Mouse (Mus musculus) liver, adult (tissue): Measurements from ENCODE around the gene Ndufs1.

Experiments
- GATA4 ChIP-seq: IDR thresholded peaks from 2 replicates; pipeline ENCODE4 v1.6.1; 2014; ENCODE audit warnings: mild to moderate bottlenecking, low read length; ENCODE audit not compliant: insufficient replicate concordance

Ndufs1 gene

GRCm38 (mm10) chr1:63176604-63177421 is at the start of gene Ndufs1, which contains the start of gene Eef1b2:
Gene Ndufs1 (minus strand): TSS chr1:63176833.
Gene Eef1b2 (plus strand): TSS chr1:63176825.
- TF ChIP-seq GATA4 = no peak

GRCm38 (mm10) chr1:63225890-63226289 is 49.3 kb upstream of the Ndufs1 start:
- TF ChIP-seq GATA4 = no peak

GRCm38 (mm10) chr1:63225009-63225408 is 48.4 kb upstream of the Ndufs1 start:
- no peak for TF ChIP-seq GATA4

GRCm38 (mm10) chr1:63219277-63219676 is 42.6 kb upstream of the Ndufs1 start:
- no peak for TF ChIP-seq GATA4

DNA sequence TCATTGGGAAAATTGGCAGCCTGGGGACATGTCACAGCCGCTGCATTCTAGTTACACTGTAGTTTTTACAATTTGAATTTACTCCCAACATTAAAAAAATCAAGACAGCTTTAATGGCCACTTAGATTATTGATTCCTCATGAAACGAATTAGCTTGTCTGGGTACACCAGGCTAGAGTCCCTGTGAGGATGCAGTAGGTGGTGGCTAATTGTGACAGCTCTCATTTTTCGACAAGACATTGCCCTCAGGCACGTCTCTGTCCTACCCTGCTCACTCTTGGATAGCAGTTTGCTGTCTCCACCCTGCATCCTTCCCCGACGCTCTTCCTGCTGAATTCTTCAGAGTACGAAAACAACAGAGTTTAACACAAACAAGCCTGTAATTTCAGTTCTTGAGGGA is 38.0 kb upstream of the Ndufs1 start:
- no peak for TF ChIP-seq GATA4

- no peak for TF ChIP-seq GATA4
Observed at GRCm38 (mm10) chr1:63214271-63214558, 37.6 kb upstream of the Ndufs1 start, which contains the start of gene Gpr1. Gene Gpr1 (minus strand): TSS chr1:63214543.

GRCm38 (mm10) chr1:63213478-63214270 is 37.0 kb upstream of the Ndufs1 start:
- TF ChIP-seq GATA4 = no peak

GRCm38 (mm10) chr1:63209861-63210529 is 33.4 kb upstream of the Ndufs1 start:
- TF ChIP-seq GATA4 = no peak

- no peak for TF ChIP-seq GATA4
Observed at GRCm38 (mm10) chr1:63207607-63208006, 31.0 kb upstream of the Ndufs1 start.

DNA sequence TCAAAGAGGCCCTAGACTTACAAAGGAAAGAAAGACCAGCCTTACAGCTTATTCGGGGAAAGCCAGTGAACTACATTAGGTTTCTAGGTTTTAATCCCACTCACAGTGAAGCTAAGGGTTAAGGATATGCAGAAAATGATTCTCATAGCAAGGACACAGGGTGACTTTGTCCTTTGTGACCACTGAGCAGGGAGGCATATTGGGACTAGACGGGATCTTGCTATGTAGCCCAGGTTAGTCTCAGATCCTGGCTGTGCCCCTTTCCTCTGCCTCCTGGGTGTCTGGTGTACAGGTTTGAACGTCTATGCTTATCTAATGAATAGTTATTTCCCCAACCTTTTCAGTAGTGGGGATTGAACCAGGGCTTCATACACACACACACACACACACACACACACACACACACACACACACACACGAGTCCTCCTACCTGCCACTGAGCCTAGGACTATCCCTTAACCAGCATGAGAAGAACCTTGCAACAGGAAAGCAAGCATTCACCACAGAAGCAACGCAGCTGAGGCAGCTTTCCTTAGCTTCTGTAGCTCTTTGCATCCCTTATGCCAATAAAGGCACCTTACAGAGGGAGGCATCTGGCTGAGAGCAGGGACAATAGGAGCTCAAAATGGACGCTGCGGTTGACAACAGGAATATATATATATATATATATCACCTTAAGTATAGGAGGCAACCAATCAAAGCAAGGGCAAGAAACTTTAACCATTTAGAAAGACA is 28.2 kb upstream of the Ndufs1 start:
- no peak for TF ChIP-seq GATA4

GRCm38 (mm10) chr1:63203950-63204659 is 27.5 kb upstream of the Ndufs1 start:
- TF ChIP-seq GATA4 = no peak

DNA sequence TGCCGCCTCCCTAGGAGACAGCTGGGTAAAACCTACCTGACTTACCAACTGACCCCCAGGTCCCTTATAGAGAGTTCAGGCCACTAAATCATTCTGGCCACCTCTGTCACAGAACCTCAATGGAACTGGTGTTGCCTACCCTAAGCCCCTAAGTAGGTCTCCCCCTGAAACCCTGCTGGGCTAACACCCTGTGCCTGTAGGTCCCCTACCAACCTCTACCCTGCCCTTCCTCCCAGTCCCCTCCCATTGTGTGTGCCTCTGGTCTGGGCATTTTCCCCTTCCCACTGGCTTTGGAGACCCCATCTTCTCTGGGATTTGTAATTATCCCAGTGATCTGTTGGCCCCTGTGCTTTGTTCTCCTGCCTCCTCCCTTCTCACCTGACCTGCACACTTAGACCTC is 26.8 kb upstream of the Ndufs1 start:
- TF ChIP-seq GATA4 = no peak

- TF ChIP-seq GATA4 = no peak
Observed at GRCm38 (mm10) chr1:63201672-63202071, 25.0 kb upstream of the Ndufs1 start.

- no peak for TF ChIP-seq GATA4
Observed at GRCm38 (mm10) chr1:63200322-63200721, 23.7 kb upstream of the Ndufs1 start.
